Mouse (Mus musculus) retina, adult 2 months (tissue): ENCODE measurements around the gene Ppfia4.
A peak's percentile ranks its signal among the peaks of the same experiment; 100 is the strongest.
"Not testable (repeated sequence)": the region's sequence is repeated elsewhere in the genome, so short reads cannot be mapped to it uniquely, and the experiment has no call there.

Source experiments
- DNase-seq: peaks from one replicate; pipeline ENCODE4 v3.0.0-alpha.2; 2012; ENCODE audit warnings: low read depth, low spot score

Ppfia4 gene

GRCm38 (mm10) chr1:134272754-134273250 lies 59.9 kb downstream of the Ppfia4 start:
- DNase-seq: peak; percentile 69

GRCm38 (mm10) chr1:134270026-134270425 lies 62.7 kb downstream of the Ppfia4 start:
- DNase-seq: no peak

- no peak for DNase-seq
Measured at GRCm38 (mm10) chr1:134265797-134266196, 66.9 kb downstream of the Ppfia4 start.

- no peak for DNase-seq
Measured at GRCm38 (mm10) chr1:134264341-134264740, 68.4 kb downstream of the Ppfia4 start.

GRCm38 (mm10) chr1:134249681-134250080 lies 83.0 kb downstream of the Ppfia4 start:
- DNase-seq: not testable (repeated sequence)
